Mouse (Mus musculus): ENCODE results near the gene Myo16. TPM values are rescaled to one million over a fixed set of nuclear protein-coding genes. Genes with fewer than 3 reads are reported as not detected.

Gene Myo16
- total RNA-seq, 2 experiments from 2014 or later = 1.2 to 1.6 TPM

GRCm38 (mm10) chr8:10631006-10631405, 477.3 kb downstream of the Myo16 start:
- DNase-seq = no peak

- no peak for DNase-seq
Observed at GRCm38 (mm10) chr8:10632603-10633002, 478.9 kb downstream of the Myo16 start.

DNA sequence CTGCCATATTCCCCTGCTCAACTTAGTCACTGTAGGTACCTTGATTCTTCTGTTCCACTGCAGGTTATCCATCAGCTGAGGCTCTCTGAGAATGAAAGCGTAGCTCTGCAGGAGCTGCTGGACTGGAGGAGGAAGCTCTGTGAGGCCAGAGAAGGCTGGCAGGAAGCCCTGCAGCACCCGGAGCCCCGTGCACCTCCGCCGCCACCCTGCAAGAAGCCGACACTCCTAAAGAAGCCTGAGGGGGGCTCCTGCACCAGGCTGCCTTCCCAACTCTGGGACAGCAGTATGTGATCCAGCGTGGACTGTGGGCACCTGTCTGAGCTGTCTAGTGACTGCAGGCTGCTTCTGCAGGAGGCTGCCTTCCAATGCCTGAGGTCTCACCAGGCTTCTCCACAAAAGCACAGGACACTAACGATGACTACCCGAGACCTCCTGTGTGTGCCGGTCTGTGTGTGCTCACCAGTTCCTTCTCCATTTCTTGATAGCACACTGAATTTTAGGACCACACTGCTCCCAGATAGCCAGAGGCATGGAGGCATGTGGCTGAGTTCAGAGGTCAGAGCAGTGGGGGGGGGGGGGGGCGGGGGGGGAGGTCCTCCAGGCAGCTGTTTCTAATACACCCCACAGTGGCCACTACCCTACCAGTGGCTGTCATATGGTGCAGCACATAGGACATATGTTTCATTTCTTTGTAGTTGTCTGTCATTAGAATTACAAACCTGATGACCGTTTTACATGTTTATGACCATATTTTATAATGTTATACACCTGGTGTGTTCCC, 479.8 kb downstream of the Myo16 start:
- no peak for DNase-seq

GRCm38 (mm10) chr8:10634421-10634820, 480.7 kb downstream of the Myo16 start:
- DNase-seq = no peak

DNA sequence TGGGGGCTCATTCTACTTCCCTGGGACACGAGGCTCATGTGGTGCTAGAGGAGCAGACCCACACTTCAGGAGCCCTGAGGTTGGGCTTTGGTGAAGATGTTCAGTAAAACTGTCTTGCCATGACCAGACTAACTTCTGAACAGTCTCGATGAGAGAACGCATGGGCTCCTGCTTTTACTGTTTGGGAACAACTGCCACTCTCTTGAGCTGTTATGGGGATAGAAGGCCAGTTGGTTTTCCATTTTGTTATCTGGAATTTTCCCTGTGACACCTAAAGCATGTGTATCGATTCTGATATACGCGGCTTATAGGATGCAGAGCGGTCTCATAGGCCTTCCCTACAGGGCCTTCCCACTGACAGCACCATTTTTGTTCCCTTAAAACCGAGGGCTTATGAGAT, 485.2 kb downstream of the Myo16 start:
- DNase-seq = no peak

DNA sequence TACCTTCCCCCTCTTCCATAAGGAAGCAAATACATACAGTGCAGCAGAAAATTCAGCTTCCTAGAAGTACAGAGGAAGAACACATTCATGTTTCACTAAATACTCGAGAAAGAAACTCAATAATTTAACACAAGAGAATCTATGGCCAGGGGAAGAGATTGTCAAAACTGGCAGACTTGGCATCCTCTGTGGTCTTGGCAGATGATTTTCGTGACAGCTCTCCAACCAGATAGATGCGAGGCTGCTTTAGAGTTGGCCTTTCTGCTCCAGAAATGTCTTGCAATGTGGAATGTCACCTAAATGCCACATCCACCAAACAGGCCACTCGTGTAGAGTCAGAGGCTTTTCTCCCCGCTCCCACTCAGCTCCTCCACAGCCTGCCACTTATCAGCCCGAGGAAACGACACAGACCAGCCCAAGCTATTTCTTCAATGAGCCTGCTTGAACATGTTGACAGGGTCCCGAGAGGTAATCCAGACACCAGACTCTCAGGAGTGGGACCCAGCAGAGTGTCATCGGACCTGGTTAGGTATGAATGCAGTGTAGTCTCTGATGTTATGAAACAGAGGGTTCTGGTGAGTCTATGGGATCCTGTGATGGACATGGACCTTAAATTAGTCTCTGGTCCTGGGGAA, 486.6 kb downstream of the Myo16 start:
- no peak for DNase-seq

GRCm38 (mm10) chr8:10640859-10641258, 487.1 kb downstream of the Myo16 start:
- DNase-seq = no peak

DNA sequence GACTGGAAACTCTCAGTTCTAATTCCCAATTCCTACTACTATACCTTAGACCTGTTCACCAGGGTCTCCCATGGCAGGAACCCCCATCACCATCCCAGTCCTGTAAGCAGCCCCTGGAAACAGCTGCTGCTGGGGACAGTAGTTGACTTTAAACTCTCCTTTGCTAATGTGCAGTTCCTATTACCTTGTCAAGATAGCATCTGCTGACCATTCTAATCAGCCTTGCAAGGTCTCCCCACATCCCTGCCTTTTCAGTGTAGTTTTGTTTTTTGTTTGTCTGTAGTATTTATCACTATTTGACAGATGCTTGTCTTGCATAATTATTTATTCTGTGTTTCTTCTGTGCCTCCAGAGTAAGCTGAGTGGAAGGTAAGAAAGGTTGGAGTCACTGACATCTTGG, 487.6 kb downstream of the Myo16 start:
- no peak for DNase-seq

DNA sequence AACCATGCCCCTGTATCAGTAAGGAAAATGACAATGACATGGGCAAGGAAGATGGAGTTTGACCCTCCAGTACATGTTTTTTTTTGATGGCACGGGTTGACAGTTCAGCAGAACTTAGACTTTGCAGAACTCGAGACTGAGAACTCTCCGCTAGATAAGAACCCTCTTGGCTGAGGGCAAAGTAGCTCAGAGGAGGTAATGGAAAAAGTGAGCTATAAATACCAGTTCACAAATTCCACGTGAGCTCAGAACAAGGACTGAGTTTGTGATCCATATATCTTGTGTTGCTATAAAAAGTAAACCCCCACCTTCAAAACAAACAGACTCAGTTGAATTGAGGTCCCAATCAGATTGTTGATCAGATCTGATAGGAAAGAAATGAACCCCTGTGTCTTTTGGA, 489.5 kb downstream of the Myo16 start:
- no peak for DNase-seq

DNA sequence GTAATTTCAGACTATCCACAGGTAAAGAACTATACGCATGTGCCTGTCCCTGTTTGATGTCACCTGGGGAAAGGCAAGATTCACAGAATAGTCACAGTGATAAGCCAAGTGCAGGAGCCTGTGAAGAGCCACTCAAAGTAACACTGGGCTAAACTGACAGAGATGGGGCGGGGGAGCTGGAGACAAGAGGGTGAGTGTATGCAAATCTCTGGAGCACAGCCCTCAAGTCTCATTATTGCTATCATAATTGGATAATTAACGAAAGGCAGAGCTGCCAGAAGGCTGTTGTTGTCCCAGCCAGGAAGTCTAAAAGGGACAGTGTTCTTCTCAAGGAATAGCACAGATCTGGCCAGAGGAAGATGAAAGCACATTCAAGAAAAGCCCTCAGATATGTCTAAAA, 490.8 kb downstream of the Myo16 start:
- no peak for DNase-seq

DNA sequence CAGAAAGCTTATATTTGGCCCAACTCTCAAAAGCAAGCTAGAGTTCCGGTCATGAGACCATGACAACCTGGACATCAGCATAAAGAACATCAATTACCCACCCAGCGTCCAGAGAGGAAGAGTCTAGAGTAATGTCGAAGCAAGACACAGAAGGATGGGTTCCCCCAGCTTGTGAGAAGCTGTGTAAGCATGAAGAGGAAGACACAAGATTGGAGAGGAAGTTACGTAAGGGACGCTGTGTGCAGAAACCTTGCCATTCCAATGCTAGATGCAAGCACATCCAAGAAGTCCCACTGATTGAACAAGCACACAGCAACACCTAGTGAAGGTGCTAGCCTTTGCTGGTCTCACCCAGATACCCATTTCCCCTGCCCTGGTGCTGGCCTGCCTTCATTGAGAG, 492.0 kb downstream of the Myo16 start:
- DNase-seq = no peak

DNA sequence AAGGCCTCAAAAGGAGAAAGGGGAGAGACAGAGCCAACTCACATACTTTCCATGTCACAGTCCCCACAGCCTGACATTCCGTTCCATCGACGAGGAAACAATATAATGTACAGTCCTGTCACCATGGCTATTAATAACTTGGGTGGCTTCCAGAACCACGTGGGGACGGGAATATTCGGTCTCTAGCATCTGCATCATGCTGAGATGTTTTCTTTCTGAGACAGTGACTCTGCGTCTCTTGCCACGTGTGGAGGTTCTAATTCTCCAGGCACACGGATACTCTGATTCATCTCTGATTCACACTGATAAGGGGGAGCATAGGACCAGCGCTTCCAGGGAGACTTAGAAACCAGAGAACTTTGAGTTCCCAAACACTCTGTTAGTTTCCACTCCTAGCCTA, 492.8 kb downstream of the Myo16 start:
- DNase-seq = no peak

- no peak for DNase-seq
Observed at GRCm38 (mm10) chr8:10651546-10652315, 498.0 kb downstream of the Myo16 start.

GRCm38 (mm10) chr8:10653282-10653681, 499.6 kb downstream of the Myo16 start:
- no peak for DNase-seq

- no peak for DNase-seq
Observed at GRCm38 (mm10) chr8:10654922-10655518, 501.3 kb downstream of the Myo16 start.

GRCm38 (mm10) chr8:10663770-10664470, 510.2 kb downstream of the Myo16 start:
- no peak for DNase-seq

GRCm38 (mm10) chr8:10664861-10665543, 511.3 kb downstream of the Myo16 start:
- no peak for DNase-seq

- no peak for DNase-seq
Observed at GRCm38 (mm10) chr8:10665821-10666283, 512.1 kb downstream of the Myo16 start.

GRCm38 (mm10) chr8:10671862-10672548, 518.3 kb downstream of the Myo16 start:
- DNase-seq = no peak

DNA sequence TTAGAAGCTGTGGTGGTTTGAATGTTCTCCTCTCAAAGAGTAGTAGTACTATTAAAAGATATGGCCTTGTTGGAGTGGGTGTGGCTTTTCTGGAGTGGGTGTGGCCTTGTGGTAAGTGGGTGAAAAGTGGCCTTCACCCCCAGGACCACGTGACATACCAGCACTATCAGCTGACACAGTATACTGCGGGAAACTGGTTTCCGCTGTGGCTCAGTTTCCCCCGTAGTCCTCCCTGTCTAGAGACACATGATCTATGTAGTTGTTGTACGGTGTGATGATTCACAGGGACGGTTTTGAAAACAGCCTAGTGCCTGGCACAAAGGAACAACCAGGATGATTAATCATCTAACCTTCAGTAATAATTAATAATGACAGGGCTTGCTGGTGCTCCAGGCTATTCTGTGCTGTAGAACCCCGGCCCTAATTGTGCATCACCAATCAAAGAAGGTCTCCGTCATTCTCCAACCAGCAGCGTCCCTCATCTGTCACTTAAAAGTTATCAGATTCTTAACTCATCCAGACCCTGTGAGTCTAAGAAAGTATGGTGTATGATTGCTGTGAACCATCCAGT, 524.2 kb downstream of the Myo16 start:
- no peak for DNase-seq
